Mouse (Mus musculus) olfactory bulb, adult 2 months (tissue): ENCODE data around the gene Pnma1.

ENCODE experiments used
- CTCF ChIP-seq: fragments of 200-500 bp; IDR thresholded peaks from 2 replicates; pipeline ENCODE4 v1.5.1; 2012; ENCODE audit warnings: low read depth, mild to moderate bottlenecking, low read length, moderate library complexity; ENCODE audit not compliant: insufficient read depth
- POLR2A ChIP-seq: fragments of 200-500 bp; IDR thresholded peaks from 2 replicates; pipeline ENCODE4 v1.6.1; 2012; ENCODE audit warnings: mild to moderate bottlenecking, low read depth, low read length, moderate library complexity; ENCODE audit not compliant: insufficient read depth

DNA sequence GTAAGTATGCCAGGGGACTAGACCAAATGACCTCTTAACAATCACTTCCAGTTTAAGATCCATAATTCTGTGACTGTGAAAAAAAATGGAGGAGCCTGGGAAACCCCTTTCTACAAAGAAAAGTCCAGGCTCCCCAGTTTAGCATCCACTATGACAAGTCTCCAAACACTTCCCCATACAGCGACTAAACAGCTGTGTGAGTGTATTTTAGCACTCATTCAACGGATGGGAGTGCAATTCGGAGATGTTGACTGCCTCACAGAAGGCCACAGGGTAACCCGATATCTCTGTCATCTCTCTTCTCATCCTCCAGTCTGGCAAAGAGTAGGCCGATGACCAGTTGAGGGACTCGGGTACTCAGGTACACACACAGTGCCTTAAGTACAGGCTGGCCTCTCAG is 46.9 kb upstream of the Pnma1 start:
- no peak for TF ChIP-seq POLR2A
- no peak for TF ChIP-seq CTCF
